Mouse (Mus musculus): ENCODE results near the gene Gm21913.
"Not testable (repeated sequence)": the region's sequence is repeated elsewhere in the genome, so short reads cannot be mapped to it uniquely, and the experiment has no call there.

The Gm21913 gene

GRCm38 (mm10) chrY:74623596-74623995 is at the start of gene Gm21913:
Gm21913 (plus strand) TSS chrY:74623896.
- not testable (repeated sequence) for DNase-seq

All from thymus, adult 18-20 months (tissue).